9 mouse cellular contexts compared by ENCODE assay signal in genomic region chr13:58035470-58036156, GRCm38 (mm10).
DNase-seq lines count a peak whose midpoint lies in the region; ATAC-seq and TF ChIP-seq lines count a peak whose summit lies in the region.
"Had no signal": no experiment of that assay in that cellular context is flagged by ENCODE, and none has a peak within 500 bp of the region (broad histone marks: within the 10 kb centered on the region; RNA-seq: fewer than 3 reads in every experiment).

No protein-coding gene starts in this region.

- no peak for TF ChIP-seq CTCF in layer of hippocampus, adult 2 months (conservative IDR thresholded peaks at IDR 0.05)

- H3K4me3 ChIP-seq in limb, embryonic 13.5 days, result no peak overlapping the region
- no peak overlapping the region for H3K4me3 ChIP-seq in limb, embryonic 10.5 days
- no peak overlapping the region for H3K4me3 ChIP-seq in heart, embryonic 15.5 days
- H3K4me3 ChIP-seq in layer of hippocampus, adult 2 months, result no peak overlapping the region

- peaks cover 7% of the 10 kb centered on the region; the same call in 1 of the 2 replicates for H3K36me3 ChIP-seq in limb, embryonic 13.5 days
- no peaks in the 10 kb centered on the region for H3K36me3 ChIP-seq in limb, embryonic 10.5 days
- peaks cover 4% of the 10 kb centered on the region; the same call in 1 of the 2 replicates for H3K36me3 ChIP-seq in heart, embryonic 15.5 days

- 0 out of 2 replicates have a peak, but pooled peaks have one; percentile 64 for ATAC-seq in limb, embryonic 13.5 days (ENCODE audit: low FRiP score, low read depth)
- ATAC-seq in common myeloid progenitor, adult 5-6 weeks (replicated peaks; ENCODE audit: low read depth, poor library complexity, severe bottlenecking), result peak; percentile 85
- peak; percentile 87 for ATAC-seq in heart, embryonic 15.5 days (replicated peaks; ENCODE audit: insufficient number of reproducible peaks, insufficient read depth, low FRiP score, low read depth)
- ATAC-seq in megakaryocyte-erythroid progenitor cell, adult 5-6 weeks (replicated peaks; ENCODE audit: low FRiP score, low TSS enrichment, poor library complexity, severe bottlenecking), result peak; percentile 71; the same call in 1 of the 2 replicates

- H3K9ac ChIP-seq in limb, embryonic 13.5 days, result peak overlapping the region; percentile 31; the same call in 1 of the 2 replicates
- no peak overlapping the region for H3K9ac ChIP-seq in heart, embryonic 15.5 days
- H3K9ac ChIP-seq: liver, embryonic 14.5 days had no signal

- H3K27ac ChIP-seq in limb, embryonic 13.5 days, result no peak overlapping the region
- H3K27ac ChIP-seq in limb, embryonic 10.5 days, result no peak overlapping the region
- H3K27ac ChIP-seq in heart, embryonic 15.5 days, result peak overlapping the region; percentile 84
- H3K27ac ChIP-seq in layer of hippocampus, adult 2 months, result peak overlapping the region; percentile 57; the same call in 1 of the 2 replicates
- H3K27ac ChIP-seq: liver, embryonic 14.5 days had no signal

- peaks cover 16% of the 10 kb centered on the region for H3K4me1 ChIP-seq in limb, embryonic 13.5 days
- H3K4me1 ChIP-seq in limb, embryonic 10.5 days, result peaks cover 7% of the 10 kb centered on the region; the same call in 1 of the 2 replicates
- peaks cover 24% of the 10 kb centered on the region for H3K4me1 ChIP-seq in heart, embryonic 15.5 days (replicated peaks)

- no peaks in the 10 kb centered on the region for H3K27me3 ChIP-seq in limb, embryonic 13.5 days
- no peaks in the 10 kb centered on the region for H3K27me3 ChIP-seq in limb, embryonic 10.5 days (ENCODE audit: low read depth, poor library complexity, severe bottlenecking)
- no peaks in the 10 kb centered on the region for H3K27me3 ChIP-seq in heart, embryonic 15.5 days

- H3K9me3 ChIP-seq in limb, embryonic 13.5 days, result no peaks in the 10 kb centered on the region
- no peaks in the 10 kb centered on the region for H3K9me3 ChIP-seq in limb, embryonic 10.5 days (replicated peaks)
- H3K9me3 ChIP-seq in heart, embryonic 15.5 days (replicated peaks), result no peaks in the 10 kb centered on the region

- H3K4me2 ChIP-seq in limb, embryonic 13.5 days (replicated peaks), result no peak overlapping the region
- peak overlapping the region; percentile 17; the same call in 1 of the 2 replicates for H3K4me2 ChIP-seq in heart, embryonic 15.5 days

- DNase-seq in limb, embryonic 10.5 days (ENCODE audit: low spot score), result no peak
- DNase-seq in layer of hippocampus, adult 2 months (ENCODE audit: low spot score in 2 of 2), result peak; percentile 60 to 68
- DNase-seq in thymus, postnatal 0 days (ENCODE audit: low spot score), result no peak
- DNase-seq in embryo, embryonic 10.5 days (ENCODE audit: low spot score), result no peak

- 55% methylated on average over 10 of the region's 10 CpGs for WGBS in limb, embryonic 13.5 days
- 65% methylated on average over 10 of the region's 10 CpGs for WGBS in limb, embryonic 10.5 days
- WGBS in heart, embryonic 15.5 days, result 20% methylated on average over 10 of the region's 10 CpGs

Comparison
In these comparisons a context has a peak if more than half of its experiments do, and no peak if none do; other contexts are left out.
1. H3K27ac ChIP-seq: peak in heart, embryonic 15.5 days (single experiment) and layer of hippocampus, adult 2 months (single experiment); none in limb, embryonic 13.5 days (single experiment) and limb, embryonic 10.5 days (single experiment).
2. DNase-seq: peak in layer of hippocampus, adult 2 months (2 of 2); none in limb, embryonic 10.5 days (single experiment), thymus, postnatal 0 days (single experiment) and embryo, embryonic 10.5 days (single experiment).
3. Peak in every context shown above with its lines, with median percentiles within 50 percentile points of each other: ATAC-seq.